Mouse (Mus musculus) hindbrain, embryonic 10.5 days (tissue): ENCODE data around the gene Lbhd2. TPM values are rescaled to one million over a fixed set of nuclear protein-coding genes. Genes with fewer than 3 reads are reported as not detected.
A peak's percentile ranks its signal among the peaks of the same experiment; 100 is the strongest.

Source experiments
- DNase-seq: peaks from one replicate; pipeline ENCODE4 v3.0.0-alpha.2; 2017; ENCODE audit warnings: low spot score
- H3K27ac ChIP-seq: fragments of 300-500 bp; sonication (generic); 2 replicates; pipeline ENCODE4 v1.5.1; 2016; ENCODE audit warnings: mild to moderate bottlenecking, moderate library complexity
- H3K27me3 ChIP-seq: fragments of 300-500 bp; sonication (generic); 2 replicates; pipeline ENCODE4 v1.6.1; 2016; ENCODE audit warnings: mild to moderate bottlenecking; ENCODE audit not compliant: poor library complexity, insufficient read depth, severe bottlenecking
- H3K36me3 ChIP-seq: fragments of 300-500 bp; sonication (generic); 2 replicates; pipeline ENCODE4 v1.6.1; 2016; ENCODE audit warnings: mild to moderate bottlenecking, moderate library complexity
- H3K4me1 ChIP-seq: fragments of 300-500 bp; sonication (generic); replicated peaks from 2 replicates; pipeline ENCODE4 v1.6.1; 2016; ENCODE audit warnings: mild to moderate bottlenecking
- H3K4me3 ChIP-seq: fragments of 300-500 bp; sonication (generic); 2 replicates; pipeline ENCODE4 v1.5.1; 2016; ENCODE audit warnings: mild to moderate bottlenecking, moderate library complexity
- H3K9me3 ChIP-seq: fragments of 300-500 bp; sonication (generic); 2 replicates; pipeline ENCODE4 v1.6.1; 2016; ENCODE audit warnings: mild to moderate bottlenecking, moderate library complexity
- WGBS: fragments of 180-500 bp; shearing (Covaris S2); methylation state at CpG from one replicate; pipeline ENCODE4 v1.1.7; 2016; 5-methylcytosine and 5-hydroxymethylcytosine counted together
- polyA plus RNA-seq: library from polyadenylated mRNA; unstranded; fragments of >200 nt; fragmentation: Nextera tagmentation; extraction: Ambion mirVana; gene quantifications from 2 replicates; pipeline ENCODE4 v1.2.1, GENCODE M21; 2016

The Lbhd2 gene
- polyA plus RNA-seq, 1 experiment from 2014 or later, result 0.25 TPM

- Histone ChIP-seq H3K27ac (peak overlapping the region; percentile 83), H3K27me3 (peaks cover 100% of the 10 kb centered on the region), H3K4me3 (peak overlapping the region; percentile 55), H3K9me3 (no peaks in the 10 kb centered on the region), H3K4me1 (peaks cover 78% of the 10 kb centered on the region), H3K36me3 (no peaks in the 10 kb centered on the region)
- under 1% methylated on average over 40 of the region's 40 CpGs for WGBS
- peak; percentile 70 for DNase-seq
These were observed 22.6 kb downstream of the Lbhd2 start for GRCm38 (mm10) chr12:111428961-111429911.

DNA sequence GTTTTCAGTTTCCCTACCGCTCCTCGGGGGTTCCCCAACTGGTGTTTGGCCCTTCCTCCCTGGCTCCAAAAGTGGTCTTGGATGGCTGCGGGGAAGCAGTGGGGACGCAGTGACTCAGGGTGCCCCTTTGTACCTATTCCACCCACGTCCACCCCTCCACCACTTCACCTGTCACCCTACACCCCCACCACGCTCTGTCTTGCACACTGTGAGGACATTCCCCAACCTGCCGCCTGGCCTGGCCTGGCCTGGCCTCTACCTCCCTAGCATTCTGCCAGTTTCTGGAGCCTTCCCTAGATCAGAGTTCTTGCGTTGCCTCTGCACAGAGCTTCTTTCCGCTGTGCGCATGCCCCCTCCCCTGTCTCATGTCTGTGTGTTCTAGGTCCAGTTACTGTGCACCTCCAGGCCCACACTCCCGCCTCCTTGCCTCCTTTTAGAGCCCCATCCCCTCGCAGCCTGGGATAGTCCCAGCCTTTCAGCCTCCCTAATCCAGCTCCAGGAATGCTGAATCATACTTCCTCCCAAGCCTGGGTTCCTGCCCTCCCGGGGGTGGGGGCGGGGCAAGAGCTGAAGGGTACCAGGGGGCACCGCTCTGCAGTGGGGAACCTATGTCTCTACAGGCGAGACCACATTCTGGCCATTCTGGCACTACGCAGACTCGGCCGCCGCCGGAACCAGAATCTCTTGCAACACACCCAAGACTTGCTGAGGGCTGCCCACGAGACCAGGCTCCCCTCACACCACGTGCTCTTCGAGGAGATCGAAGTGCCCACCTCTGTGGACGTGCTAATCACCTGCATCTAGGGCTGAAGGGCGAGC lies 23.6 kb downstream of the Lbhd2 start:
- WGBS, result 7% methylated on average over 27 of the region's 27 CpGs
- no peak for DNase-seq
- Histone ChIP-seq H3K9me3 (no peaks in the 10 kb centered on the region), H3K36me3 (no peaks in the 10 kb centered on the region), H3K27ac (peak overlapping the region; percentile 83), H3K4me3 (peak overlapping the region; percentile 55), H3K4me1 (peaks cover 82% of the 10 kb centered on the region), H3K27me3 (peaks cover 100% of the 10 kb centered on the region)

DNA sequence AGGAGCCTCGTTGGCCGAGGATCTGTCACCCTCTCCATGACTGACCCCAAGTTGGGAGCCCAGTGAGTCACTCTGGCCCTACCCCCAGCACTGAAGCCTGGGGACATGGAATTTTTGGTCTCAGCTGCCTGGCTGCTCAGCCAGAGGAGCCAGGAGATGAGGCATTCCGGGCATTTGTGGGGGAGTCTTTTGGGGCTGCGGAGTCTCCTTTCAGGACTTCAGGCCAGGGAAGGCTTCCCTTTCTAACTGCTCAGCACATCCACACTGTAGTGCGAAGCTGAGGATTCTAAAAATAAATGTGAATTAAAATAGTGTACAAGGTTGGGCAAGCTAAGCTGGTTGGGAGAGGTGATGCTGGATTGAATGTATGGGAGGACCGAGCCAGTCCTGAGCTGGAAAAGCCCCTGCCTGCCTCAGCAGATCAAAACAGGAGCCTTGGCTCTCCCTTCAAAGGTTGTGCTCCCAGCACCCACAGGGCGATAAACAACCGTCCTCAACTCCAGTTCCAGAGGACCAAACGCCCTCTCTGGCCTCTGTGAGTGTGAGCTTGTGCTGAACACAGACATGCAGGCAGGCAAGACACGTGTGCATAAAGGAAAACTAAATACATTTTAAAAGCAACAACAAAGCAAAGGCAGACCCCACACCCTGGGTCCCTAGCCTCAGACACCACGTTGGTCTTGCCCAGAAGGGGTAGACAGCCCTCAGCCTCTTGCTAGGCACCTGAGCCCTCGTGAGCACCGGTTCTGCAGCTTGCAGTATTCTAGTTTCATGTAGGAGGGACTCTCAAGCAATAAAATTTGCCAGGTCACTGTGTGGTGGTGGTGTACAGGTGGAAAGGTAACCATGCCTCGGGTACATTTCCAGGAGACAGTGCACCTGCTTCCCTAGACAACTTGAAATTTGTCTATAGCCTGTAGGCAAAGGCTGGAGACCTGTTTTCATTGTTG lies 24.5 kb downstream of the Lbhd2 start:
- WGBS, result 26% methylated on average over 14 of the region's 14 CpGs

DNA sequence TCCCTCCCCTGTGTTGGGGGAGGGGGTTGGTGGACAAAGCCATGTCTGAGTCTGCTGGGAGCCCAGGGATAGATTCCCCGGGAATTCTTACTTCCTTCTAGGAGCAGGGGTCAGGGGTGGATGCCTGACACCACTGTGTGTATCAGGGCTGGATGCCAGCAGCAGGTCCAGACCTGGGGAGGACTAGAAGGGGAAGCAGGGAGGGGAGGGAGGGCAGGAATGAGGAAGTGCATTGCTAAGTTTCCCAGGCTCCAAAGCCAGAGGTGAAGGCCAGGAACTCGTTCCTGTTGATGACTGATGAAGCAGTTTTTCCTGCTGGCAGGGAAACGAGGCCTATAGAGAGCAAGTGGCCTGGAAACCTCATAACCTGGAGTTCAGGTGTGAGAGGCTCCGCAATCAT lies 25.5 kb downstream of the Lbhd2 start:
- 32% methylated on average over 4 of the region's 4 CpGs for WGBS
- peaks cover 97% of the 10 kb centered on the region for H3K27me3 ChIP-seq
- DNase-seq, result no peak
- H3K4me1 ChIP-seq, result peaks cover 76% of the 10 kb centered on the region
- H3K27ac ChIP-seq, result 0 out of 2 replicates have a peak overlapping the region, but pooled peaks have one; percentile 45
- H3K9me3 ChIP-seq, result no peaks in the 10 kb centered on the region
- no peaks in the 10 kb centered on the region for H3K36me3 ChIP-seq
- H3K4me3 ChIP-seq, result no peak overlapping the region

More for the DNA sequence above, 24.5 kb downstream of the Lbhd2 start:
- no peak for DNase-seq
- Histone ChIP-seq H3K9me3 (no peaks in the 10 kb centered on the region), H3K27ac (no peak overlapping the region), H3K36me3 (no peaks in the 10 kb centered on the region), H3K4me1 (peaks cover 75% of the 10 kb centered on the region), H3K4me3 (no peak overlapping the region), H3K27me3 (peaks cover 97% of the 10 kb centered on the region)

DNA sequence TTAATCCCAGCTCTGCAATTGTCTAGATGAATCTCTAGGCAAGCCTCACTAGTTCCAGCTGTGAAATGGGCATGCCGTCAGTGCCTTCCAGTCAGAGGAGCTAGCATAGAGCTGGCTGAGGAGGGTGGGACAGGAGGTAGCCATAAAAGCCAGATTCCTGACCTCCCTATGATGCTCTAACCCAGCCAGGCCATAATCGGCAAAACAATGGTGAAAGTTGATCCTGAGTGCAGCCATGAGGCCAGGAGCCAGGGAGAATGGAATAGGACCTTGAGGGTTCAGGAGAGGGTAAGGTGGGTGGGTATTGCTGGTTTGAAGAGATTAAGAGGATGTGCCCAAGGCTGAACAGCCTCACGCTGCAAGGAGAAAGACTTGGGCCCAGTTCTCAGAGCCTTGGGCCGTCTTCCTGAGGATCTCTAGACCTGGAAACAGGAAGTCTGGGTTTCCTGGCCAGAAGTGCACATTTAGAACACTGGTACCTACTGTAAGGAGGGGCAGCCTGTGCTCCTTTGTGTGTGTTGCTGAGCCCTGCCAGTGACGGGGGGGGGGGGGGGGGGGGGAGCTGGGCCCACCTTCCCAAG lies 26.2 kb downstream of the Lbhd2 start:
- Histone ChIP-seq H3K27me3 (peaks cover 94% of the 10 kb centered on the region), H3K4me1 (peaks cover 77% of the 10 kb centered on the region), H3K36me3 (no peaks in the 10 kb centered on the region), H3K9me3 (no peaks in the 10 kb centered on the region), H3K27ac (peak overlapping the region; percentile 45; the same call in 1 of the 2 replicates), H3K4me3 (no peak overlapping the region)
- WGBS, result 52% methylated on average over 5 of the region's 5 CpGs
- DNase-seq, result no peak

GRCm38 (mm10) chr12:111434164-111434744 lies 27.6 kb downstream of the Lbhd2 start:
- H3K27me3 ChIP-seq, result peaks cover 86% of the 10 kb centered on the region
- H3K4me1 ChIP-seq, result peaks cover 63% of the 10 kb centered on the region
- no peaks in the 10 kb centered on the region for H3K36me3 ChIP-seq
- no peak for DNase-seq
- no peaks in the 10 kb centered on the region for H3K9me3 ChIP-seq
- no peak overlapping the region for H3K4me3 ChIP-seq
- WGBS, result 31% methylated on average over 7 of the region's 7 CpGs
- peak overlapping the region; percentile 67 for H3K27ac ChIP-seq

- Histone ChIP-seq H3K36me3 (no peaks in the 10 kb centered on the region), H3K9me3 (no peaks in the 10 kb centered on the region), H3K4me3 (no peak overlapping the region), H3K27ac (peak overlapping the region; percentile 67; the same call in 1 of the 2 replicates), H3K4me1 (peaks cover 57% of the 10 kb centered on the region), H3K27me3 (peaks cover 84% of the 10 kb centered on the region)
- WGBS, result 39% methylated on average over 8 of the region's 8 CpGs
- no peak for DNase-seq
These were observed 28.2 kb downstream of the Lbhd2 start for GRCm38 (mm10) chr12:111434745-111435327.

DNA sequence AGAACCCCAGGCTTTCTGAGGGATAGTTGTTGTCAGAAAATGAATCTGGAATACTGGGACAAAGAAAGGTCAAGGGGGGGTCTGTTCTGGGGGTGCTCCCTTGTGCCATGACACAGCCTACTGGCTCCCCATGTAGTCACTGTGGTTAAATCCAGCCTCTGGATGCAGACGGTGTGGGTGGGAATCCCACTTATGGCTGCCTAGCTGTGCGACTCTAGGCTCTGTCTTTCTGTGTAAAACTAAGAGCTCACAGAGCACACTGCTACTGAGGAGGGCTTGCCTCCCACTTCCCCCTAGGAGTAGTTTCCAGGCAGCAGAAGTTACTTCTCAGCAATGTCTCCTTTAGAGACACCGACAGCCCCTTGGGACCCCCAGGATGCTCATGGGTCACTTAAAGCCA lies 29.6 kb downstream of the Lbhd2 start:
- 85% methylated on average over 3 of the region's 3 CpGs for WGBS
- H3K9me3 ChIP-seq, result no peaks in the 10 kb centered on the region
- peaks cover 44% of the 10 kb centered on the region for H3K4me1 ChIP-seq
- no peak overlapping the region for H3K27ac ChIP-seq
- H3K36me3 ChIP-seq, result no peaks in the 10 kb centered on the region
- no peak overlapping the region for H3K4me3 ChIP-seq
- DNase-seq, result no peak
- peaks cover 83% of the 10 kb centered on the region for H3K27me3 ChIP-seq

- no peak overlapping the region for H3K27ac ChIP-seq
- no peaks in the 10 kb centered on the region for H3K36me3 ChIP-seq
- peaks cover 44% of the 10 kb centered on the region for H3K4me1 ChIP-seq
- H3K27me3 ChIP-seq, result peaks cover 83% of the 10 kb centered on the region
- WGBS, result 75% methylated on average over 8 of the region's 8 CpGs
- H3K4me3 ChIP-seq, result no peak overlapping the region
- DNase-seq, result no peak
- no peaks in the 10 kb centered on the region for H3K9me3 ChIP-seq
These were observed 30.0 kb downstream of the Lbhd2 start for GRCm38 (mm10) chr12:111436640-111437039.

- H3K36me3 ChIP-seq, result no peaks in the 10 kb centered on the region
- H3K27me3 ChIP-seq, result peaks cover 83% of the 10 kb centered on the region
- 73% methylated on average over 5 of the region's 5 CpGs for whole genome bisulfite sequencing
- H3K4me3 ChIP-seq, result no peak overlapping the region
- no peak overlapping the region for H3K27ac ChIP-seq
- DNase-seq, result no peak
- H3K9me3 ChIP-seq, result no peaks in the 10 kb centered on the region
- peaks cover 44% of the 10 kb centered on the region for H3K4me1 ChIP-seq
These were observed 30.8 kb downstream of the Lbhd2 start for GRCm38 (mm10) chr12:111437222-111437900.

- H3K4me1 ChIP-seq, result peaks cover 49% of the 10 kb centered on the region
- peaks cover 83% of the 10 kb centered on the region for H3K27me3 ChIP-seq
- no peaks in the 10 kb centered on the region for H3K36me3 ChIP-seq
- DNase-seq, result no peak
- H3K9me3 ChIP-seq, result no peaks in the 10 kb centered on the region
- no peak overlapping the region for H3K4me3 ChIP-seq
- no peak overlapping the region for H3K27ac ChIP-seq
- WGBS, result 87% methylated on average over 6 of the region's 6 CpGs
These were observed 32.2 kb downstream of the Lbhd2 start for GRCm38 (mm10) chr12:111438850-111439249.
